Mouse (Mus musculus) heart, postnatal 0 days (tissue): ENCODE measurements at regions not wholly inside any gene's neighbourhood (a gene's known extent, or its start where the extent isn't known, plus 50 kb on each side); places are given as distances from the start of the nearest gene placed in this dataset.

Source experiments
- CTCF ChIP-seq: IDR thresholded peaks from 2 replicates; pipeline ENCODE4 v1.5.1; 2016; ENCODE audit warnings: antibody characterized with exemption, control low read depth, low read depth
- EP300 ChIP-seq: IDR thresholded peaks from 2 replicates; pipeline ENCODE4 v1.6.1; 2016; ENCODE audit warnings: antibody characterized with exemption, low read depth

- TF ChIP-seq CTCF (no peak), EP300 (no peak)
These were observed 139.8 kb downstream of the Aipl1 start for GRCm38 (mm10) chr11:71897551-71897950.
